Mouse (Mus musculus) brain, embryonic 14.5 days (tissue): ENCODE data around the gene Tsfm.

Experiments
- CTCF ChIP-seq: fragments of 200-500 bp; IDR thresholded peaks from 2 replicates; pipeline ENCODE4 v1.5.1; 2012; ENCODE audit warnings: inconsistent platforms, mild to moderate bottlenecking, moderate library complexity, borderline replicate concordance; ENCODE audit not compliant: insufficient read depth, insufficient read length; ENCODE audit errors: extremely low read depth
- POLR2A ChIP-seq: fragments of 200-500 bp; IDR thresholded peaks from 2 replicates; pipeline ENCODE4 v1.6.1; 2012; ENCODE audit warnings: mild to moderate bottlenecking, inconsistent platforms, borderline replicate concordance; ENCODE audit not compliant: poor library complexity, insufficient read depth, insufficient read length, severe bottlenecking; ENCODE audit errors: extremely low read depth

GRCm38 (mm10) chr10:127079665-127080391, 49.2 kb upstream of the Tsfm start:
- peak; percentile 47; the same call in 1 of the 2 replicates for TF ChIP-seq CTCF
- TF ChIP-seq POLR2A: no peak
